Mouse (Mus musculus) liver, embryonic 15.5 days (tissue): ENCODE results near the gene Tbx3. TPM values are rescaled to one million over a fixed set of nuclear protein-coding genes. Genes with fewer than 3 reads are reported as not detected.

ENCODE experiments used
- ATAC-seq: fragments of 200-750 bp; cut with Nextera tagmentation; 2 replicates; pipeline ENCODE4 v1.8.0; 2017; ENCODE audit warnings: moderate number of reproducible peaks, mild to moderate bottlenecking, moderate library complexity; ENCODE audit not compliant: insufficient read depth
- H3K27ac ChIP-seq: fragments of 300-500 bp; sonication (generic); replicated peaks from 2 replicates; pipeline ENCODE4 v1.5.1; 2015; ENCODE audit warnings: mild to moderate bottlenecking, inconsistent platforms
- H3K27me3 ChIP-seq: fragments of 300-500 bp; sonication (generic); 2 replicates; pipeline ENCODE4 v1.6.1; 2015; ENCODE audit warnings: mild to moderate bottlenecking, inconsistent platforms
- H3K36me3 ChIP-seq: fragments of 300-500 bp; sonication (generic); replicated peaks from 2 replicates; pipeline ENCODE4 v1.6.1; 2015; ENCODE audit warnings: moderate library complexity, mild to moderate bottlenecking, inconsistent platforms
- H3K4me1 ChIP-seq: fragments of 300-500 bp; sonication (generic); replicated peaks from 2 replicates; pipeline ENCODE4 v1.6.1; 2015; ENCODE audit warnings: inconsistent platforms
- H3K4me2 ChIP-seq: fragments of 300-500 bp; sonication (generic); 2 replicates; pipeline ENCODE4 v1.6.1; 2015; ENCODE audit warnings: moderate library complexity, mild to moderate bottlenecking, inconsistent platforms
- H3K4me3 ChIP-seq: fragments of 300-500 bp; sonication (generic); replicated peaks from 2 replicates; pipeline ENCODE4 v1.5.1; 2015; ENCODE audit warnings: mild to moderate bottlenecking, inconsistent platforms
- H3K9ac ChIP-seq: fragments of 300-500 bp; sonication (generic); 2 replicates; pipeline ENCODE4 v1.6.1; 2015; ENCODE audit warnings: moderate library complexity, mild to moderate bottlenecking, inconsistent platforms
- H3K9me3 ChIP-seq: fragments of 300-500 bp; sonication (generic); replicated peaks from 2 replicates; pipeline ENCODE4 v1.6.1; 2016; ENCODE audit warnings: inconsistent platforms
- WGBS: fragments of 180-500 bp; shearing (Covaris S2); methylation state at CpG from one replicate; pipeline ENCODE4 v1.1.7; 2015; ENCODE audit warnings: mixed read lengths; ENCODE audit not compliant: insufficient replicate concordance; 5-methylcytosine and 5-hydroxymethylcytosine counted together
- polyA plus RNA-seq: library from polyadenylated mRNA; unstranded; fragments of >200 nt; fragmentation: Nextera tagmentation; extraction: Ambion mirVana; gene quantifications from 2 replicates; pipeline ENCODE4 v1.2.1, GENCODE M21; 2015

Gene Tbx3
- polyA plus RNA-seq, 1 experiment from 2014 or later = 2.6 TPM

GRCm38 (mm10) chr5:119641714-119642113 lies 28.8 kb upstream of the Tbx3 start:
- no peak overlapping the region for H3K4me3 ChIP-seq
- no peak overlapping the region for H3K4me2 ChIP-seq
- no peaks in the 10 kb centered on the region for H3K4me1 ChIP-seq
- H3K9me3 ChIP-seq = no peaks in the 10 kb centered on the region
- 28% methylated on average over 3 of the region's 3 CpGs for WGBS
- H3K36me3 ChIP-seq = no peaks in the 10 kb centered on the region
- H3K27me3 ChIP-seq = peaks cover 9% of the 10 kb centered on the region
- H3K9ac ChIP-seq = no peak overlapping the region
- H3K27ac ChIP-seq = no peak overlapping the region
- no peak for ATAC-seq

GRCm38 (mm10) chr5:119646965-119647364 lies 23.5 kb upstream of the Tbx3 start:
- H3K4me2 ChIP-seq = no peak overlapping the region
- H3K36me3 ChIP-seq = no peaks in the 10 kb centered on the region
- ATAC-seq = no peak
- H3K27me3 ChIP-seq = peaks cover 26% of the 10 kb centered on the region
- no peak overlapping the region for H3K27ac ChIP-seq
- H3K4me3 ChIP-seq = no peak overlapping the region
- no peaks in the 10 kb centered on the region for H3K9me3 ChIP-seq
- 58% methylated on average over 2 of the region's 2 CpGs for WGBS
- H3K9ac ChIP-seq = no peak overlapping the region
- no peaks in the 10 kb centered on the region for H3K4me1 ChIP-seq

- H3K9me3 ChIP-seq = no peaks in the 10 kb centered on the region
- H3K4me3 ChIP-seq = no peak overlapping the region
- no peak overlapping the region for H3K9ac ChIP-seq
- no peak overlapping the region for H3K27ac ChIP-seq
- H3K36me3 ChIP-seq = no peaks in the 10 kb centered on the region
- 31% methylated on average over 13 of the region's 13 CpGs for WGBS
- ATAC-seq = no peak
- H3K27me3 ChIP-seq = peaks cover 35% of the 10 kb centered on the region
- no peaks in the 10 kb centered on the region for H3K4me1 ChIP-seq
- no peak overlapping the region for H3K4me2 ChIP-seq
These were observed 19.1 kb upstream of the Tbx3 start for GRCm38 (mm10) chr5:119651135-119651965.

GRCm38 (mm10) chr5:119656354-119656753 lies 14.1 kb upstream of the Tbx3 start:
- WGBS = 13% methylated on average over 7 of the region's 7 CpGs
- Histone ChIP-seq H3K4me3 (no peak overlapping the region), H3K9ac (no peak overlapping the region), H3K4me2 (no peak overlapping the region), H3K27me3 (peaks cover 74% of the 10 kb centered on the region), H3K27ac (no peak overlapping the region), H3K4me1 (no peaks in the 10 kb centered on the region), H3K36me3 (no peaks in the 10 kb centered on the region), H3K9me3 (no peaks in the 10 kb centered on the region)
- no peak for ATAC-seq

GRCm38 (mm10) chr5:119656856-119657255 lies 13.6 kb upstream of the Tbx3 start:
- ATAC-seq = no peak
- Histone ChIP-seq H3K4me2 (no peak overlapping the region), H3K9ac (no peak overlapping the region), H3K27me3 (peaks cover 74% of the 10 kb centered on the region), H3K4me1 (no peaks in the 10 kb centered on the region), H3K27ac (no peak overlapping the region), H3K9me3 (no peaks in the 10 kb centered on the region), H3K36me3 (no peaks in the 10 kb centered on the region), H3K4me3 (no peak overlapping the region)
- 9% methylated on average over 21 of the region's 21 CpGs for WGBS

GRCm38 (mm10) chr5:119657362-119657761 lies 13.1 kb upstream of the Tbx3 start:
- ATAC-seq = no peak
- Histone ChIP-seq H3K27ac (no peak overlapping the region), H3K9me3 (no peaks in the 10 kb centered on the region), H3K4me2 (no peak overlapping the region), H3K9ac (no peak overlapping the region), H3K36me3 (no peaks in the 10 kb centered on the region), H3K27me3 (peaks cover 78% of the 10 kb centered on the region), H3K4me3 (no peak overlapping the region), H3K4me1 (no peaks in the 10 kb centered on the region)
- WGBS = 8% methylated on average over 6 of the region's 6 CpGs

- H3K27ac ChIP-seq = no peak overlapping the region
- no peaks in the 10 kb centered on the region for H3K36me3 ChIP-seq
- WGBS = 13% methylated on average over 6 of the region's 6 CpGs
- H3K4me3 ChIP-seq = no peak overlapping the region
- no peak for ATAC-seq
- no peak overlapping the region for H3K9ac ChIP-seq
- H3K4me2 ChIP-seq = no peak overlapping the region
- H3K4me1 ChIP-seq = no peaks in the 10 kb centered on the region
- no peaks in the 10 kb centered on the region for H3K9me3 ChIP-seq
- H3K27me3 ChIP-seq = peaks cover 83% of the 10 kb centered on the region
These were observed 12.7 kb upstream of the Tbx3 start for GRCm38 (mm10) chr5:119657804-119658203.

- 8% methylated on average over 5 of the region's 5 CpGs for WGBS
- no peak for ATAC-seq
- H3K27ac ChIP-seq = no peak overlapping the region
These were observed 12.1 kb upstream of the Tbx3 start for GRCm38 (mm10) chr5:119658396-119658795.

GRCm38 (mm10) chr5:119659041-119659440 lies 11.4 kb upstream of the Tbx3 start:
- Histone ChIP-seq H3K27ac (no peak overlapping the region), H3K9ac (no peak overlapping the region), H3K4me2 (no peak overlapping the region), H3K9me3 (no peaks in the 10 kb centered on the region), H3K4me3 (no peak overlapping the region), H3K4me1 (no peaks in the 10 kb centered on the region), H3K27me3 (peaks cover 93% of the 10 kb centered on the region), H3K36me3 (no peaks in the 10 kb centered on the region)
- WGBS = 3% methylated on average over 3 of the region's 3 CpGs
- no peak for ATAC-seq

More at GRCm38 (mm10) chr5:119658396-119658795, 12.1 kb upstream of the Tbx3 start:
- Histone ChIP-seq H3K4me3 (no peak overlapping the region), H3K9me3 (no peaks in the 10 kb centered on the region), H3K4me2 (no peak overlapping the region), H3K4me1 (no peaks in the 10 kb centered on the region), H3K9ac (no peak overlapping the region), H3K36me3 (no peaks in the 10 kb centered on the region), H3K27me3 (peaks cover 88% of the 10 kb centered on the region)

- no peak overlapping the region for H3K4me3 ChIP-seq
- H3K9me3 ChIP-seq = no peaks in the 10 kb centered on the region
- H3K27me3 ChIP-seq = peaks cover 99% of the 10 kb centered on the region
- H3K36me3 ChIP-seq = no peaks in the 10 kb centered on the region
- no peaks in the 10 kb centered on the region for H3K4me1 ChIP-seq
- H3K4me2 ChIP-seq = peak overlapping the region; percentile 29; the same call in 1 of the 2 replicates
- H3K9ac ChIP-seq = no peak overlapping the region
- ATAC-seq = no peak
- 4% methylated on average over 25 of the region's 25 CpGs for WGBS
- no peak overlapping the region for H3K27ac ChIP-seq
These were observed 9.7 kb upstream of the Tbx3 start for GRCm38 (mm10) chr5:119660526-119661410.

- no peak overlapping the region for H3K27ac ChIP-seq
- H3K27me3 ChIP-seq = peaks cover 99% of the 10 kb centered on the region
- no peak overlapping the region for H3K4me3 ChIP-seq
- H3K9ac ChIP-seq = no peak overlapping the region
- H3K9me3 ChIP-seq = no peaks in the 10 kb centered on the region
- H3K4me1 ChIP-seq = no peaks in the 10 kb centered on the region
- H3K36me3 ChIP-seq = no peaks in the 10 kb centered on the region
- 5% methylated on average over 11 of the region's 11 CpGs for WGBS
- peak overlapping the region; percentile 29; the same call in 1 of the 2 replicates for H3K4me2 ChIP-seq
- ATAC-seq = no peak
These were observed 9.0 kb upstream of the Tbx3 start for GRCm38 (mm10) chr5:119661474-119661873.
